Comparison of ENCODE assay signal across 9 mouse cellular contexts in the genomic region with DNA sequence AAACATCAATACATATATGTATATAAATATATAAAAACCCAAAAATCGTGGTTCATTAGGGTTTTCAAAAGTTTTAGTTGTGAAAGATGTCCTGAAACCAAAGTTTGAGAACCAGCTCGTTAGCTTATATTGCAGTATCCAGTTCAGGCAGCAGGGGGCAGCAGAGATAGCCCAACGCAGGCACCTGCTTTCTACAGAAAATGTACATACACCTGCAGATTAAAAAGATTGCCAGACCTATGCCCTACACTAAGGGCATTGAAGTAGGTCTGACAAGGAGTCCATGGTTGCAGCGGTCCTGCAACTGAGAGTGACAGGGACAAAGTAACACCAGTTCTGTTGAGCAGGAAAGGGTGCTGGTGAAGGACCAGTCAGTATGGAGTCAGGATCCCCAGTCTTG. TPM values are rescaled to one million over a fixed set of nuclear protein-coding genes. Genes with fewer than 3 reads are reported as not detected.
DNase-seq lines count a peak whose midpoint lies in the region; ATAC-seq and TF ChIP-seq lines count a peak whose summit lies in the region.
"Had no signal": no experiment of that assay in that cellular context is flagged by ENCODE, and none has a peak within 500 bp of the region (broad histone marks: within the 10 kb centered on the region; RNA-seq: fewer than 3 reads in every experiment).

No protein-coding gene starts in this region.

- H3K36me3 ChIP-seq in kidney, embryonic 14.5 days (ENCODE audit: control insufficient read depth, insufficient read depth, low read length), result no peaks in the 10 kb centered on the region
- H3K36me3 ChIP-seq in G1E (replicated peaks), result no peaks in the 10 kb centered on the region
- no peaks in the 10 kb centered on the region for H3K36me3 ChIP-seq in liver, embryonic 13.5 days
- H3K36me3 ChIP-seq: embryonic facial prominence, embryonic 15.5 days had no signal

- 4% methylated on average over 4 of the region's 4 CpGs for WGBS in kidney, embryonic 14.5 days
- 5% methylated on average over 4 of the region's 4 CpGs for WGBS in liver, embryonic 13.5 days (ENCODE audit: insufficient replicate concordance)

- no peak overlapping the region for H3K27ac ChIP-seq in kidney, embryonic 14.5 days (ENCODE audit: low read depth, low read length)
- H3K27ac ChIP-seq in liver, embryonic 13.5 days, result no peak overlapping the region
- H3K27ac ChIP-seq: embryonic facial prominence, embryonic 15.5 days had no signal

- H3K9ac ChIP-seq in kidney, embryonic 14.5 days (ENCODE audit: low read depth, low read length), result no peak overlapping the region
- no peak overlapping the region for H3K9ac ChIP-seq in liver, embryonic 13.5 days
- H3K9ac ChIP-seq: embryonic facial prominence, embryonic 15.5 days had no signal

- H3K9me3 ChIP-seq in kidney, embryonic 14.5 days (ENCODE audit: control insufficient read depth, low read length), result 0 out of 2 replicates have a peak, but pooled peaks cover 2% of the 10 kb centered on the region
- peaks cover 7% of the 10 kb centered on the region for H3K9me3 ChIP-seq in G1E (replicated peaks)
- no peaks in the 10 kb centered on the region for H3K9me3 ChIP-seq in liver, embryonic 13.5 days (replicated peaks)
- H3K9me3 ChIP-seq: embryonic facial prominence, embryonic 15.5 days had no signal

- DNase-seq in kidney, adult 18-20 months, result peak; percentile 86
- peak; percentile 18 for DNase-seq in G1E (ENCODE audit: low spot score)
- peak; percentile 86 for DNase-seq in cerebellum, adult 8-10 months
- DNase-seq in liver, embryonic 13.5 days, result peak; percentile 50
- DNase-seq in right cerebral cortex, postnatal 14 days, result peak; percentile 82

- TF ChIP-seq CTCF in G1E (IDR thresholded peaks at IDR 0.05; ENCODE audit: low read depth, low read length), result peak; percentile 44; the same call in 1 of the 2 replicates

- no peak overlapping the region for H3K4me3 ChIP-seq in kidney, embryonic 14.5 days (ENCODE audit: low read length)
- H3K4me3 ChIP-seq in G1E (ENCODE audit: low read depth, low read length), result no peak overlapping the region
- H3K4me3 ChIP-seq in liver, embryonic 13.5 days (replicated peaks), result no peak overlapping the region
- H3K4me3 ChIP-seq: embryonic facial prominence, embryonic 15.5 days had no signal

- H3K4me1 ChIP-seq in kidney, embryonic 14.5 days (ENCODE audit: control insufficient read depth, insufficient read depth, low read length), result peaks cover 8% of the 10 kb centered on the region; the same call in 1 of the 2 replicates
- H3K4me1 ChIP-seq in G1E (ENCODE audit: insufficient read depth, low read depth, low read length), result peaks cover 2% of the 10 kb centered on the region
- 0 out of 2 replicates have a peak, but pooled peaks cover under 1% of the 10 kb centered on the region for H3K4me1 ChIP-seq in liver, embryonic 13.5 days (replicated peaks)

- H3K4me2 ChIP-seq in kidney, embryonic 14.5 days (replicated peaks; ENCODE audit: low read depth, low read length), result no peak overlapping the region
- no peak overlapping the region for H3K4me2 ChIP-seq in liver, embryonic 13.5 days
- H3K4me2 ChIP-seq: embryonic facial prominence, embryonic 15.5 days had no signal

- no peak for ATAC-seq in kidney, embryonic 14.5 days (ENCODE audit: low FRiP score, low TSS enrichment)
- no peak for ATAC-seq in G1E (ENCODE audit: extremely low read depth, insufficient number of reproducible peaks, low FRiP score, poor library complexity, severe bottlenecking)
- peak; percentile 22 to 47; a peak in 2 of 4 replicates for ATAC-seq in hematopoietic stem cell, adult 5-6 weeks (replicated peaks in 1 of 2; ENCODE audit: insufficient read depth in 1 of 2, low FRiP score in 2 of 2, low TSS enrichment in 1 of 2, low read depth in 1 of 2, poor library complexity in 2 of 2, severe bottlenecking in 2 of 2)
- ATAC-seq in liver, embryonic 13.5 days (ENCODE audit: low read depth), result no peak
- no peak for ATAC-seq in megakaryocyte-erythroid progenitor cell, adult 5-6 weeks (replicated peaks; ENCODE audit: low FRiP score, low TSS enrichment, poor library complexity, severe bottlenecking)

- H3K27me3 ChIP-seq in kidney, embryonic 14.5 days (ENCODE audit: control insufficient read depth, insufficient read depth, low read length), result no peaks in the 10 kb centered on the region
- H3K27me3 ChIP-seq in G1E (ENCODE audit: insufficient read depth, low read length), result peaks cover 28% of the 10 kb centered on the region
- peaks cover 34% of the 10 kb centered on the region for H3K27me3 ChIP-seq in liver, embryonic 13.5 days
- H3K27me3 ChIP-seq: embryonic facial prominence, embryonic 15.5 days had no signal

RNA-seq across cellular contexts. Expression of gene Gdpd5, which starts 5.8 kb away (rescaled TPM):
- polyA plus RNA-seq in kidney, embryonic 14.5 days (2014; fragmentation: Nextera tagmentation; extraction: Ambion mirVana), result 12.1 and 15.4 TPM in 2 replicates
- 0.24 TPM in 1 of 2 replicates, not detected in the other for total RNA-seq in G1E (2014; fragmentation: Nextera tagmentation)
- 0.23 and 0.49 TPM in 2 replicates for total RNA-seq in G1E (2017)
- polyA plus RNA-seq in G1E (2012), result 0.02 and 0.16 TPM in 2 replicates
- 0.15 and 0.25 TPM in 2 replicates for total RNA-seq in hematopoietic stem cell, adult 5-6 weeks (2017)
- polyA plus RNA-seq in liver, embryonic 13.5 days (2015; fragmentation: Nextera tagmentation; extraction: Ambion mirVana), result 1.3 TPM in 2 replicates
- 0.30 TPM in 1 of 2 replicates, not detected in the other for total RNA-seq in megakaryocyte-erythroid progenitor cell, adult 5-6 weeks (2014; fragmentation: Nextera tagmentation)
- 0.14 TPM in 1 of 2 replicates, not detected in the other for total RNA-seq in megakaryocyte-erythroid progenitor cell, adult 5-6 weeks (2017)

RNA-seq across cellular contexts. Expression of gene Serpinh1, which starts 22.4 kb away (rescaled TPM):
- polyA plus RNA-seq in kidney, embryonic 14.5 days (2014; fragmentation: Nextera tagmentation; extraction: Ambion mirVana), result 459 and 599 TPM in 2 replicates
- total RNA-seq in G1E (2014; fragmentation: Nextera tagmentation) (not detected in 2 replicates), G1E (2017) (1.3 TPM in 1 of 2 replicates, not detected in the other)
- not detected in 2 replicates for polyA plus RNA-seq in G1E (2012)
- 3.1 and 5.0 TPM in 2 replicates for total RNA-seq in hematopoietic stem cell, adult 5-6 weeks (2017)
- polyA plus RNA-seq in liver, embryonic 13.5 days (2015; fragmentation: Nextera tagmentation; extraction: Ambion mirVana), result 127 TPM in 2 replicates
- not detected in 2 replicates for total RNA-seq in megakaryocyte-erythroid progenitor cell, adult 5-6 weeks (2014; fragmentation: Nextera tagmentation)
- total RNA-seq in megakaryocyte-erythroid progenitor cell, adult 5-6 weeks (2017), result not detected in 2 replicates

Comparison
In these comparisons a context has a peak if more than half of its experiments do, and no peak if none do; other contexts are left out.
1. DNase-seq: peak in every context shown above with its lines; median percentile 86 in kidney, adult 18-20 months; 86 in cerebellum, adult 8-10 months; 82 in right cerebral cortex, postnatal 14 days; 50 in liver, embryonic 13.5 days; 18 in G1E.
2. ATAC-seq: peak in hematopoietic stem cell, adult 5-6 weeks (2 of 2); none in kidney, embryonic 14.5 days (single experiment), G1E (single experiment), liver, embryonic 13.5 days (single experiment) and megakaryocyte-erythroid progenitor cell, adult 5-6 weeks (single experiment).